Mouse (Mus musculus) ES-E14 (cell line): Measurements from ENCODE around the gene Misp.

ENCODE experiments used
- CHD2 ChIP-seq: IDR thresholded peaks from 2 replicates; pipeline ENCODE4 v1.6.1; 2014; ENCODE audit warnings: mild to moderate bottlenecking, low read depth, low read length, inconsistent platforms
- HCFC1 ChIP-seq: IDR thresholded peaks from 2 replicates; pipeline ENCODE4 v1.6.1; 2012; ENCODE audit warnings: low read length, inconsistent platforms, borderline replicate concordance; ENCODE audit not compliant: insufficient read depth
- MAFK ChIP-seq: IDR thresholded peaks from 2 replicates; pipeline ENCODE4 v1.6.1; 2014; ENCODE audit warnings: mild to moderate bottlenecking, low read depth, low read length, inconsistent platforms; ENCODE audit not compliant: insufficient read depth
- ZC3H11A ChIP-seq: IDR thresholded peaks from 2 replicates; pipeline ENCODE4 v1.6.1; 2012; ENCODE audit warnings: low read depth, mild to moderate bottlenecking, inconsistent platforms, low read length, borderline replicate concordance
- ZNF384 ChIP-seq: IDR thresholded peaks from 2 replicates; pipeline ENCODE4 v1.6.1; 2012; ENCODE audit warnings: low read depth, low read length, inconsistent platforms

DNA sequence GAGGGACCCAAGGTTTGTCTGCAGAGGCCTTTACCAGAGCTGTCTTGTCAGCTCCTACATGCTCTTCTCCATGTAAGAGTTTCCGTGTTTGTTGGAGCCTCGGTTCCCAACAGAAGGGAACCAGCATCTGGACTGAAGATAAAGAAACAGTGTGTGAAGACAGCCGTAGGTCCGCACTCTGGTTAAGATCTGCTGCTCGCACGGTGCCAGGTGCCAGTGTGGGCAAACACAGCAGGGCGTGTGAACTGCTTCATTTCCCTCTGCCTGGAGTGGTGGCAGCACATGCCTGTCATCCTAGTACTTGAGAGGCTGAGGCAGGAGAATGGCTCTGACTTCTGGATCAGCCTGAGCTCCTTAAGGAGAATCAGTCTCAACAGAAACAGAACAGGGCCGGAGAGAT is 51.1 kb downstream of the Misp start:
- TF ChIP-seq HCFC1 (no peak), MAFK (no peak), ZNF384 (no peak), CHD2 (no peak), ZC3H11A (no peak)
